Mouse (Mus musculus): ENCODE results near the gene Prtn3.

- no peak for TF ChIP-seq CTCF (IDR thresholded peaks at IDR 0.05; ENCODE audit: borderline replicate concordance, insufficient read depth, low read length)
- TF ChIP-seq POLR2A (IDR thresholded peaks at IDR 0.05; ENCODE audit: low read depth, low read length), result no peak
Measured at GRCm38 (mm10) chr10:79873715-79874289, 474 bp upstream of the Prtn3 start.

Data from embryonic fibroblast, embryonic 13.5 days (primary cell).